Mouse (Mus musculus): Measurements from ENCODE around the gene Gm49450.

DNA sequence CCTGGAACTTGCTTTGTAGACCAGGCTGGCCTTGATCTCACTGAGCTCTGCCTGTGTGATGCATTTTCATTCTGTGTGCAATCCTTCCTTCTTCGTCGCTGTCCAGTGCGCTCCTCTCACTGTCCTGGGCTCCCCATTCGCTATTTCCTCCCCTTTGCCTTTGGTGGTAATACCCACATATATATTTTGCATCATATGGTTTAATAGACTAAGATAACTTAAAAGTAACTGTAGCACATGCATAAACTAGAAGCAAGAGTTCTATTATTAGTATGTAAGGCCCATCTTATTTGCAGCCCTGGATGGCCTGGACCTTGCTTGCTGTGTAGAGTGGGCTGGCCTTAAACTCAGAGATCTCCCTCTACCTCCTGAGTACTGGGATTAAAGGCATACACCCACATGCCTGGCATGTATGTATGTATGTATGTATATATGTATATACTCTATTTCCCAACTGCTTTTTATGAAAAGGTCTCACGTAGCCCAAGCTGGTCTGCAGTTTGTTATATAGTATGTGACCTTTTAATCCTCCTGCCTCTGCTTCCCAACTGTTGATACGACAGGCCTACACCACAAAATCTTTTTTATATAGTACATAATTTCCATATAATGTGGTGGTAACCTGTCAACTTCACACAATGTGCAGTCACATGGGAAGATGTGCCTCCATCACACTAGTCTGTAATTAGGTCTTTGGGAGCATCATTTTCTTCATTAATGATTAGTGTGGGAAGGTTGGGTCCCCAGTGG lies 4.3 kb downstream of the Gm49450 start:
- TF ChIP-seq CTCF (conservative IDR thresholded peaks at IDR 0.05; ENCODE audit: insufficient read depth, insufficient read length, low read depth, low read length) (no peak), POLR2A (IDR thresholded peaks at IDR 0.05; ENCODE audit: low read depth, low read length) (no peak)

Measured in kidney, adult 2 months (tissue).